Mouse (Mus musculus): ENCODE data around the gene Ccdc3.

DNA sequence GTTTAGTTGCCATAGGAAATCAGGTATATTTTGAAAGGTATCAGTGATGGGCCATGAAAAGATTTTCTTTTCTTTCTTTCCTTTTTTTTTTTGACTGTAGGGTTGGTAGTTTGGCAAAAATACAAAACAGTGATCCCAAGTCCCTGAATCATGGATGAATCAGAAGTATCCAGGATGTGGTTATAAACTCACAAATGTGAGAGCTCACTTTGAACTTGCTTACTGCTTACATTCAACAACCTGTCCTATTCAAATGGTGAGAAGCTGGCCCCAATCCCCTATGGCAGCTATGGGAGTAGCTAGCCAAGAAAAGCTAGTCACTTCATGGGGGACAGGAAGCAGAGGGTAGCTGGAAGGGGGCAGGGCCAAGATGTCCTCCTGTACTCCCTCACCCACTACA, 37.1 kb downstream of the Ccdc3 start:
- TF ChIP-seq POLR2A (IDR thresholded peaks at IDR 0.05; ENCODE audit: borderline replicate concordance, low read depth, low read length) (no peak), CTCF (IDR thresholded peaks at IDR 0.05; ENCODE audit: low read depth, low read length) (no peak)

All from bone marrow macrophage, adult 2 months (primary cell).